Mouse (Mus musculus): Measurements from ENCODE around the gene Glrx2.
A peak's percentile ranks its signal among the peaks of the same experiment; 100 is the strongest.
"Not testable (repeated sequence)": the region's sequence is repeated elsewhere in the genome, so short reads cannot be mapped to it uniquely, and the experiment has no call there.

Gene Glrx2

GRCm38 (mm10) chr1:143716038-143716437, at the start of gene Glrx2:
TSS of gene Glrx2 (plus strand) at chr1:143716338.
- DNase-seq: not testable (repeated sequence)

DNA sequence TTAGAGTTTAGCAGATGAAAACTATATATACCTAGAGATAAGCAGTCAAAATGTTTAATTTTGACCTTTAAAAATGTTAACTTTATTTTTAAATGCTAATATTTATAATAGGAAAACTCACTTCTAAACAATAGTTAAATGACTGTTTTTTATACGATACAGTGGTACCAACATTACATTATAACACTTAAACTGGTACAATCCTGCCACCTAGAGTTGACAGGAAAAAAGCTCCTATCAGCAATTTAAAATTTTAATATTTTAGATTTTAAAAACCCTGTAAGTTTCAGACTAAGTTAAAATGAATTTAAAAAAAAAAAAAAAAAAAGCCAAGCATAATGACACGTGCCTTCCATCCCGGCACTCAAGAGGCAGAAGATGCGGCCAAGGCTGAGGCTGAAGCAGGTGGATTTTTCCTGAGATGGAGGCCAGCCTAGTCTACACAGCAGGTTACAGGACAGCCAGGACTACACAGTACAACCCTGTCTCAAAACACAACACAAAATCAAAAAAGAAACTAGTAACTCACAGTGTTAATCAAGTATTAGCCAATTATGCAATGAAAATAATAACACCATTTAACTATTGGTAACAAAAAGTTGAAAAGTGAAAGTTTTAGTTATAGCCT, 40.3 kb upstream of the Glrx2 start:
- DNase-seq: no peak

DNA sequence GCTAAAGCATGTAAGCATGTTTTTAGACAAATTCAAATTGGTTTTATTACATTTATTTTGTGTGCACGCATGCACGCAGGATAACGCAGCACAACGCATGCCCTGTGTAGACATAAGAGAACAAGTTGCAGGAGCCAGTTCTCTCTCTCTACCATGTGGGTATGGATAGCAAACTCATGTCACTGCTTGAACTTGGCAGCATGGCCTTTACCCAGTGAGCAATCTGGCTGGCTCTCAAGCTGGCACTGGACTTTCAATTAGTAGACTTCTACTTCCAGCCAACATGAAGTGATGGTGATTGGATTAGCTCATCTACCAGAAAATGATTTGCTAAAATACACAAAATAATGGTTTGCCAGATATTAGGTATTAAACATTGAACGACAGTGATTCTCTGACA, 35.0 kb upstream of the Glrx2 start:
- DNase-seq: peak; percentile 81 to 89

GRCm38 (mm10) chr1:143684849-143685248, 31.3 kb upstream of the Glrx2 start:
- DNase-seq: no peak

- no peak for DNase-seq
These were observed 14.4 kb upstream of the Glrx2 start for GRCm38 (mm10) chr1:143701736-143702135.

DNA sequence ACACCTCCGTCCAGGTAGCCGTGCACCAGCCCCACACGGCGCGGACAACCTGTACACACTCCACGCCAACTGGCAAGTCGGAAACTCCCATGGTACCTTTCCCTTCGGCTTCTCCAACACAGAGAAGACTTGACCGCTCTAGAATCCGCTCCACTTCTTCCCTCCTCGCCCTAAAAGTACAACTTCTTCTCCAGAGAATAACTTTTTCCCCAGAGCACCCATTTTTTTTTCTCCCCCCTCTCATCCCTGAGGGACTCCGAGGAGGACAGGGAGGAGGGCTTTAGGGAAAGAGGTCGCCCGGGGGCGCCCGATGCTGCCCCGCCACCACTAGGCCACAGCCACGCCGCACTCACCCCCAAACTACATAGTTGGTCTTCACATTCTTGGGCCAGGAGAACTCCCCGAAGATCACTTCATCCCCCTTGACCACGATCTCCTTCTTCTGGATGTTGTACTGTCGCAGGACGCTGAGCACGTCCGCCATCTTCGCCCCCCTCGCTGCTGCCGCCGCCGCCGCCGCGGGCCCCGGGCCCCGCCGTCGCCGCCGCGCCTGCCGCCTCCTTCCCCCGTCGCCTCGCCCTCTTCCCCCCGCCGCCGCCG, 13.9 kb upstream of the Glrx2 start:
- DNase-seq: peak in 1 of 2 experiments; percentile 64

- DNase-seq: peak; percentile 88 to 97
These were observed 13.3 kb upstream of the Glrx2 start, which contains the start of gene Cdc73 for GRCm38 (mm10) chr1:143702741-143703262. TSS of gene Cdc73 (minus strand) at chr1:143702893.

- DNase-seq: no peak
These were observed 9.1 kb upstream of the Glrx2 start for GRCm38 (mm10) chr1:143707006-143707405.

GRCm38 (mm10) chr1:143708361-143708760, 7.8 kb upstream of the Glrx2 start:
- no peak for DNase-seq

- DNase-seq: no peak
These were observed 6.0 kb upstream of the Glrx2 start for GRCm38 (mm10) chr1:143709966-143710626.

- DNase-seq: no peak
These were observed 5.5 kb upstream of the Glrx2 start for GRCm38 (mm10) chr1:143710627-143710976.

DNA sequence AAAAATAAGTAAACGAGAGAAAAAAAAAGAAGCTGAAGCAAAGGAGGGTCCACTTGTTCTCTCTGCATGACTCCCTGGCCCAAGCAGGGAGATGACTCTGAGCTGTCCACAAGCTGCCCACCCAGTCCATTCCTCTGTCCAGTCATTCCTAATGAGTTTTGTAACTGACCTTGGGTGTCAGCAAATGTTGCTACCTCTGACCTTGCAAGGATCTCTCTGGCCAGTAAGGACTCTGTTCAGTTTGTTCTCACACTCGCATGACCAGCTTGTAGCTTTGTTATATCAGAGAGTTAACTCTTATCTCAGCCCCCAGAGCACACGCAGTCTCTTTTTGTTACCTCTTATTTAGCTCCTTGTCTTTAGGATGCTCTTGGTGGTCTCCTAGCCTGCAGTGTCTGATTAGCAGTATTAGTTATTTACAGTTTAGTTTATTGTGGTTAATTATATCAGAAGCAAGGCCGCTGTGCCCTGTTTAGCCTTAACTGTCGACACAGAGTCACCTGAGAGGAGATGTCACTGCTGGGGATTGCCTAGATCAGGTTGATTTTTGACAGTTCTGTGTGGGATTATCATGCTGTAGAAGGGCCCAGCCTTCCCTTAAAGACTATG, 8.4 kb downstream of the Glrx2 start:
- DNase-seq: no peak

DNA sequence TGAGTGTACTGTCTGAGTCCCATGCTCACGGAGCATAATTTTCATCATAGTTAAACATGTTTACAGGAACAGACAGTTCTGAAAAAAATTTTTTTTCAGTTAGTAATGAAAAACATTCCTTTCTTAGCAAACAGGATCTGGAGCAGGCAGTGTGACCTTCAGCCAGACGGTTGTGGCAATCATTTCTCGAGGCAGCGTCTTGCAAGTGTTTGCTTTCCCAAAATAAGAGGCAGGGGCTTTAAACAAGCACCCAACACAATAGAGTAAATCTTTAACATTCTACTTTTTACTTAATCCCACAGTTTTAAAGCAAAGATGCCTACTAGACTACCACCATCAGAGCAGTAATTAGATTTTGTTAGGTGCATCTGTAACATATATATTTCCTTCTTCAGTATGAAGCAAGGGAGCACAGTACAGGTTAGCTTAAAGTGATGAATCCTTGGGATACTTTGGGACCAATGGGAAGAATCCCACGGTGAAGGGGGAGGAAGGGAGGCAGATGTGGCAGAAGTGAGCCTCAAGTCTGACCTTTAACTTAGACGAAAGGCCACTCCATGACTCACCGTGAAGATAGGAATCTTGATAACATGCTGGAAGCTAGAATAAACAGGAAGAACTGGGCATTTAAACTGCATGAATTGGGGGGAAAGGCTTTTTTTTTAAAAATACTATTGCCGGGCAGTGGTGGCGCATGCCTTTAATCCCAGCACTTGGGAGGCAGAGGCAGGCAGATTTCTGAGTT, 11.7 kb downstream of the Glrx2 start:
- DNase-seq: no peak

DNA sequence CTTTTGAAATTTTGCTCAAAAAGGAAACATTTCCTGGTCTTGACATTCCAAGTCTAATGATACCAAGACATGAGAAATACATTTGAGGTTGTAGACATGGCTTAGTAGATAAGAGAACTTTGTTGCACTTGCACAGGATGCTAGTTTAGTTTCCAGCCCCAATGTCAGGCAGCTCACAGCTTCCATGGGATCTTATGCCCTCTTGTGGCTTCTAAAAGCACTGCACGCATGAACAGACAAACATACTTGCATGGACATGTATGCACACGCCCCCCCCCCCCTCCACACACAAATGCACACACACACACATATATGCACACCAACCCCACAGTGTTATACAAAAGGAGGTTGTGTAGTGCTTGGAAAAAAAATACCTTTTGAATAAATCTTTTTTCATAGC, 14.8 kb downstream of the Glrx2 start:
- no peak for DNase-seq

GRCm38 (mm10) chr1:143731691-143732090, 15.6 kb downstream of the Glrx2 start:
- no peak for DNase-seq

DNA sequence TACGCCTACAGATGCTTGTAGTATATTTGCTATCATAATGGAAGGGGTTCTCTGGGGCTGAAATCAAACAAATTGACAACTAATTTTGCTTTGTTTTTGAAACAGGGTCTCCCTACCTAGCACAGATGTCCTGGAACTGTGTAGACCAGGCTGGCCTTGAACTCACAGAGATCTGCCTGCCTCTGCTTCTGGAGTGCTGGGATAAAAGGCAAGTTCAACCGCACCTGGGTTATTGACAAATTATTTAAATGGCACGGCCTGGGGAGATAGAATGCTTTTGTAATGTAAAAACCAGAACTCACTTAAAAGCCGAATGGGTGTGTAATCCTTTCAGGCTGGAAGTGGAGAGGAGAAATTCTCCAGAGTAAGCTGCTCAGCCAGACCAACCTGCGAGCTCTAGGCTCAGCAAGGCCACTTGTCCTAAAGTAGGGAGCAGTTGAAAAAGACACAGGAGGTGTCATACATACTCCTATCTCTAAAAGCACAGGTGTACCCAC, 17.8 kb downstream of the Glrx2 start:
- no peak for DNase-seq

GRCm38 (mm10) chr1:143738811-143739210, 22.7 kb downstream of the Glrx2 start:
- no peak for DNase-seq

DNA sequence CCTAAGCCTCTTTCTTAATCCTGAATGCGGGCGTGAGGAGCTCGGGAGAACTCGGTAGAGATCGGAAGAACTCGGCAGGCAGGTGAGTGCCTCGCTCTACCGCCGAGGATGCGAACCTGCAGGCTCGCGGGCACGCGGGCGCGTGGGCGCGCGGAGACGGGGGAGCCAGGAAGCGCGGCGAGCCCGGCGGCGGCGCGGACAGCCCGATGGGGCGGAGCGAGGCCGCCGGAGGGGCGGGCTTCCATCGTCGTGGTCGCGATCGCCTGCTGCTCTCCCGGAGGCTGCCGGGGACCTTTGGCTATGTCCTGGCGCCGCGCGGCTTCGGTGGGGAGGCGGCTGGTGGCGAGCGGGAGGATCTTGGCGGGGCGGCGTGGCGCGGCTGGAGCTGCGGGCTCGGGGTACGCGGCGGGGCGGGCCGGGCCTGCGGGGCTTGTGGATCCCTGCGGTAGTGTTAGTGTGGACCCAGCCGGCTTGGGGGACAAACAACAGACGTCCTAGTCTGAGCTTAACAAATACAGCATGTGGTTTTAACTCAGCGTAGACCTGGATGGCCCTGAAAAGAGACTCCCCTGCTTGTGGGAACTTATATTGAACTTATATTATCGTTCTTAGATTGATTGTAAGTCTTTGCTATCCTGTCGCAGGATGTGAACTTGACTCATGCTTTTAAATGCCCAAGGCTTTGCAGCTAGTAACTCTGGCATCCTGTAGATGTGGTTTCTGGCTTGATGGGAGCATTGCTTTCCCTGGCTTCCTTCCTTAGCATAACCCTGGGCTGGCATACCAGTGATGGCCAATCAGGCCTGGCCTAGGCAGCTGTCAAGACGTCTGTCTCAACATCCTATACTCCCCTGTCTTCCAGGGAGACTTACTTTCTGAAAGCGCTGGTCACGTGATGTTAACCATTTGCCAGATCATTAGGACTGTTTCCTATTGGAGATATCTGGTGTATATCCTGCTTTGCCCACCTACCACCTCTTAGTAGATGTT, 23.5 kb downstream of the Glrx2 start:
- DNase-seq: peak; percentile 96 to 98

- DNase-seq: peak; percentile 22 to 26
These were observed 24.4 kb downstream of the Glrx2 start for GRCm38 (mm10) chr1:143740581-143740980.

- no peak for DNase-seq
These were observed 25.2 kb downstream of the Glrx2 start for GRCm38 (mm10) chr1:143741331-143741730.

DNA sequence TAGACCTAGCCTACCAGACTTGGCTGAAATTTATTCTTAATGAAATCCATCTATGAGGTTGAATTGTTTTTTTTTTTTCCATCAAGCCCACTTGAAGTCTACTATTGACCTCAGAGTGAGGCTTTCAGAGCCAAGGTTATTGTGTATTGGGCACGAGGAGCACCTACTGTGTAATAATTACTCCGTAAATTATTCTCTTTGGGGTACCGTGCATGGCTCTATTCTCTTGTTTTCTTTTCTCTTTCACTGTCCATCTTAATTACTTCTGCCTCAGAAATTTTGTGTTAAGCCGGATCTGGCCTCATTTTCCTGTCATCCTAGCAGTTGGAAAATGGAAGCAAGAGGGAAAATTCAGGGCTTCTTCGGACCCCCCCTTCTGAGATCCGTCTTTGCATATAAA, 26.0 kb downstream of the Glrx2 start:
- DNase-seq: no peak
